9 mouse cellular contexts compared by ENCODE assay signal in the genomic region with DNA sequence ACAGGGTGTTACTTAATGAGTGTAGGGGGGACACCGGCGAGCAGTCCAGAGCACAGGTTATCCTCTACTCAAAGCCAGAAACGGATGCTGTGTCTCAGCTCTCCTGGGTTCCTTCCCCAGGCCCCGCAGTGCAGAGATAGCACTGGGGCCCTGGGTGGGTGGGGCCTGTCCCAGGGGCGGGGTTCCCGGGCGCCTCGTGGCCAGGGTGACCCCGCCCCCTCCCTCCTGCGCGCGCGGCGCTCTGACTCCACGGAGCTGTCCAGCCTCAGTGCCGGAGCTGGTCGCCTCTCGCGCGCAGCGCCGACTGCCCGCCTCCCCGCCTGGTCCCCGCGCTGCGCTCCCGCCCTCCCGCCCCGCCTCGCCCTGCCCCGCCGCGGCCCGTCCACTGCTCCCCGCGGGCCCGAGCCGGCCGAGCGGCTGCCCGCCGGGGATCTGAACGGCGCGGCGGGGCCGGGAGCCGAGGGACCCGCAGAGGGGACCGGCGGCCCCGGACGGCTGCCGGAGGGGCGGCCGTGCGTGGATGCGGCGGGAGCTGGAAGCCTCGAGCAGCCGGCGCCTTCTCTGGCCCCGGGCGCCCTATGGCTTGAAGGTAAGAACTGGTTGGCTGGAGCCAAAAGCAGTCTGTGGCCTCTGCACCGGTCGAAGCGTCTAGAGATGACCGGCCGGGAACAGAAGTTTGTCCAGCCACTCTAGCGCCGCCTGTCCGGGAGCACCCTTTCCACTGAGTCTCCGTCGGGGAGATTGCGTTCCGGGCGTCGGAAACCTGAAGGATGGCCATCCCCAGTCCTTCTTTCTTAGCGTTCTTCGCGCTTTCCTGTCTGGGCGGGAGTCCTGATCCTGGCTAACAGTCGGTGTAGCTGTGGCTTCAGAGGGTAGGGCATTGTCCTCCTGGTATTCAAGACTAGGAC. TPM values are rescaled to one million over a fixed set of nuclear protein-coding genes. Genes with fewer than 3 reads are reported as not detected.
DNase-seq lines count a peak whose midpoint lies in the region; ATAC-seq lines count a peak whose summit lies in the region.
"Had no signal": no experiment of that assay in that cellular context is flagged by ENCODE, and none has a peak within 500 bp of the region (broad histone marks: within the 10 kb centered on the region; RNA-seq: fewer than 3 reads in every experiment).

A gene (plus strand): TSS at position 492 of the 908 bp plus-strand sequence.

- peak; percentile 83 for ATAC-seq in heart, embryonic 12.5 days (ENCODE audit: insufficient number of reproducible peaks, low FRiP score)
- peak; percentile 87 for ATAC-seq in intestine, embryonic 16.5 days
- peak; percentile 48 for ATAC-seq in megakaryocyte progenitor cell, adult 5-6 weeks (replicated peaks; ENCODE audit: poor library complexity)
- no peak for ATAC-seq in CD4-positive, CD25-positive, alpha-beta regulatory T cell, adult 4 months

- no peaks in the 10 kb centered on the region for H3K9me3 ChIP-seq in heart, embryonic 12.5 days (replicated peaks)
- no peaks in the 10 kb centered on the region for H3K9me3 ChIP-seq in forebrain, embryonic 10.5 days
- no peaks in the 10 kb centered on the region for H3K9me3 ChIP-seq in intestine, embryonic 16.5 days (ENCODE audit: control insufficient read depth, low read length)

- H3K4me3 ChIP-seq in heart, embryonic 12.5 days: peak within 1 kb of the TSS; percentile 41
- peak within 1 kb of the TSS; percentile 56 for H3K4me3 ChIP-seq in forebrain, embryonic 10.5 days
- H3K4me3 ChIP-seq in intestine, embryonic 16.5 days (ENCODE audit: low read length): peak within 1 kb of the TSS; percentile 40
- H3K4me3 ChIP-seq: heart, adult 2 months had no signal

- no peak for DNase-seq in heart, adult 8-10 months (ENCODE audit: low spot score)
- DNase-seq in brain, adult 2 months (ENCODE audit: low read depth, low spot score): peak; percentile 62
- peak; percentile 61 for DNase-seq in forebrain, embryonic 10.5 days (ENCODE audit: extremely low spot score, low spot score)
- peak; percentile 13 for DNase-seq in right cerebral cortex, postnatal 25 days

- H3K4me2 ChIP-seq in heart, embryonic 12.5 days: peak within 1 kb of the TSS; percentile 86
- H3K4me2 ChIP-seq in intestine, embryonic 16.5 days (ENCODE audit: low read depth, low read length): peak within 1 kb of the TSS; percentile 69

- no peak within 1 kb of the TSS for H3K27ac ChIP-seq in heart, embryonic 12.5 days (ENCODE audit: poor library complexity, severe bottlenecking)
- no peak within 1 kb of the TSS for H3K27ac ChIP-seq in forebrain, embryonic 10.5 days
- H3K27ac ChIP-seq in intestine, embryonic 16.5 days (ENCODE audit: low read length): no peak within 1 kb of the TSS
- H3K27ac ChIP-seq: heart, adult 2 months had no signal

- H3K36me3 ChIP-seq in heart, embryonic 12.5 days: no peaks in the 10 kb centered on the region
- H3K36me3 ChIP-seq in forebrain, embryonic 10.5 days (replicated peaks): no peaks in the 10 kb centered on the region
- H3K36me3 ChIP-seq in intestine, embryonic 16.5 days (ENCODE audit: control insufficient read depth, insufficient read depth, low read length): no peaks in the 10 kb centered on the region

- 3% methylated on average over 78 of the region's 84 CpGs for WGBS in heart, embryonic 12.5 days
- 1% methylated on average over 74 of the region's 84 CpGs for WGBS in forebrain, embryonic 10.5 days
- under 1% methylated on average over 80 of the region's 84 CpGs for WGBS in intestine, embryonic 16.5 days

- H3K27me3 ChIP-seq in heart, embryonic 12.5 days (replicated peaks): peaks cover 46% of the 10 kb centered on the region
- peaks cover 45% of the 10 kb centered on the region for H3K27me3 ChIP-seq in forebrain, embryonic 10.5 days (ENCODE audit: poor library complexity, severe bottlenecking)
- peaks cover 21% of the 10 kb centered on the region for H3K27me3 ChIP-seq in intestine, embryonic 16.5 days (replicated peaks; ENCODE audit: control insufficient read depth, insufficient read depth, low read length)

- peaks cover 11% of the 10 kb centered on the region for H3K4me1 ChIP-seq in heart, embryonic 12.5 days (replicated peaks)
- H3K4me1 ChIP-seq in forebrain, embryonic 10.5 days: peaks cover 25% of the 10 kb centered on the region
- H3K4me1 ChIP-seq in intestine, embryonic 16.5 days (ENCODE audit: control insufficient read depth, insufficient read depth, low read length): peaks cover 6% of the 10 kb centered on the region

- H3K9ac ChIP-seq in heart, embryonic 12.5 days: no peak within 1 kb of the TSS
- H3K9ac ChIP-seq in intestine, embryonic 16.5 days (ENCODE audit: low read depth, low read length): no peak within 1 kb of the TSS

RNA-seq across cellular contexts. Expression of the gene that starts here (rescaled TPM):
- not detected in 2 replicates for polyA plus RNA-seq in heart, embryonic 12.5 days (2016; fragmentation: Nextera tagmentation; extraction: Ambion mirVana)
- total RNA-seq in heart, adult 8-10 months (2022): 1 to 10 TPM in 1 of 4 experiments, under 1 TPM in 3; 0.57 to 1.4 (median 0.84) TPM
- 0.27 and 0.43 TPM in 2 replicates for polyA plus RNA-seq in forebrain, embryonic 10.5 days (2016; fragmentation: Nextera tagmentation; extraction: Ambion mirVana)
- not detected in 2 replicates for polyA plus RNA-seq in intestine, embryonic 16.5 days (2015; fragmentation: Nextera tagmentation; extraction: Ambion mirVana)
- total RNA-seq in megakaryocyte progenitor cell, adult 5-6 weeks (2015): not detected in 2 replicates
- not detected in 2 replicates for total RNA-seq in megakaryocyte progenitor cell, adult 5-6 weeks (2017)
- polyA plus RNA-seq in CD4-positive, CD25-positive, alpha-beta regulatory T cell, adult 4 months (2017; shearing (Covaris generic)): not detected

Comparison
In these comparisons a context has a peak if more than half of its experiments do, and no peak if none do; other contexts are left out.
1. Peak in ATAC-seq, H3K4me3 ChIP-seq and H3K4me2 ChIP-seq in heart, embryonic 12.5 days; RNA of the gene not detected or under 1 TPM.
2. Peak in DNase-seq and H3K4me3 ChIP-seq in forebrain, embryonic 10.5 days; RNA of the gene not detected or under 1 TPM.
3. Peak in ATAC-seq, H3K4me3 ChIP-seq and H3K4me2 ChIP-seq in intestine, embryonic 16.5 days; RNA of the gene not detected or under 1 TPM.
4. Peak in ATAC-seq in megakaryocyte progenitor cell, adult 5-6 weeks; RNA of the gene not detected or under 1 TPM.